Mouse (Mus musculus) activated CD4-positive, CD25-positive, alpha-beta regulatory T cell, adult 4 months (primary cell): ENCODE data around the gene Ms4a18. TPM values are rescaled to one million over a fixed set of nuclear protein-coding genes. Genes with fewer than 3 reads are reported as not detected.
A peak's percentile ranks its signal among the peaks of the same experiment; 100 is the strongest.

Experiments
- ATAC-seq: one replicate; pipeline ENCODE4 v1.8.0; 2017
- polyA plus RNA-seq, 2 experiments: library from polyadenylated mRNA; unstranded; fragments of 100-300 nt; shearing (Covaris generic); gene quantifications; one replicate each; pipeline ENCODE4 v1.2.1; 2017

The Ms4a18 gene
- polyA plus RNA-seq, 2 experiments from 2014 or later, result not detected

- no peak for ATAC-seq
Observed at GRCm38 (mm10) chr19:10980210-10980609, 37.6 kb downstream of the Ms4a18 start.

GRCm38 (mm10) chr19:10979184-10980168 lies 38.4 kb downstream of the Ms4a18 start:
- peak; percentile 94 for ATAC-seq

GRCm38 (mm10) chr19:10976318-10976717 lies 41.5 kb downstream of the Ms4a18 start:
- no peak for ATAC-seq

- no peak for ATAC-seq
Observed at GRCm38 (mm10) chr19:10975187-10975586, 42.6 kb downstream of the Ms4a18 start.

GRCm38 (mm10) chr19:10974238-10974865 lies 43.5 kb downstream of the Ms4a18 start, which contains the start of gene Ms4a10:
Ms4a10 (minus strand) TSS chr19:10974670.
- no peak for ATAC-seq

GRCm38 (mm10) chr19:10973187-10973586 lies 44.6 kb downstream of the Ms4a18 start:
- ATAC-seq, result no peak

GRCm38 (mm10) chr19:10972660-10973059 lies 45.2 kb downstream of the Ms4a18 start:
- ATAC-seq, result no peak

- ATAC-seq, result no peak
Observed at GRCm38 (mm10) chr19:10970457-10970856, 47.4 kb downstream of the Ms4a18 start.

GRCm38 (mm10) chr19:10968578-10968977 lies 49.3 kb downstream of the Ms4a18 start:
- no peak for ATAC-seq

GRCm38 (mm10) chr19:10965721-10966120 lies 52.1 kb downstream of the Ms4a18 start:
- ATAC-seq, result no peak

- no peak for ATAC-seq
Observed at GRCm38 (mm10) chr19:10959978-10960346, 57.9 kb downstream of the Ms4a18 start.

GRCm38 (mm10) chr19:10959085-10959977 lies 58.5 kb downstream of the Ms4a18 start:
- ATAC-seq, result peak; percentile 59

GRCm38 (mm10) chr19:10952021-10952939 lies 65.6 kb downstream of the Ms4a18 start:
- no peak for ATAC-seq

GRCm38 (mm10) chr19:10949558-10949957 lies 68.3 kb downstream of the Ms4a18 start:
- no peak for ATAC-seq

GRCm38 (mm10) chr19:10949112-10949511 lies 68.7 kb downstream of the Ms4a18 start, which contains the start of gene Ccdc86:
Ccdc86 (minus strand) TSS chr19:10949266.
- ATAC-seq, result peak; percentile 96

- ATAC-seq, result peak; percentile 25
Observed at GRCm38 (mm10) chr19:10948416-10948815, 69.4 kb downstream of the Ms4a18 start.

GRCm38 (mm10) chr19:10947219-10947618 lies 70.6 kb downstream of the Ms4a18 start:
- ATAC-seq, result no peak
